Mouse (Mus musculus) spleen, postnatal 14 days (tissue): Measurements from ENCODE around the gene Amotl1.
"Not testable (repeated sequence)": the region's sequence is repeated elsewhere in the genome, so short reads cannot be mapped to it uniquely, and the experiment has no call there.

Experiments used
- DNase-seq, 2 experiments: peaks; one replicate each; pipeline ENCODE4 v3.0.0; 2021 to 2022; ENCODE audit warnings: low spot score in 2 of 2

Amotl1 gene

GRCm38 (mm10) chr9:14603475-14603874, 41.4 kb downstream of the Amotl1 start:
- no peak for DNase-seq

- no peak for DNase-seq
Measured at GRCm38 (mm10) chr9:14599799-14600198, 45.1 kb downstream of the Amotl1 start.

GRCm38 (mm10) chr9:14598157-14598556, 46.7 kb downstream of the Amotl1 start:
- DNase-seq: no peak

- no peak for DNase-seq
Measured at GRCm38 (mm10) chr9:14597429-14597828, 47.4 kb downstream of the Amotl1 start.

- DNase-seq: no peak
Measured at GRCm38 (mm10) chr9:14596858-14597257, 48.0 kb downstream of the Amotl1 start.

GRCm38 (mm10) chr9:14596427-14596826, 48.4 kb downstream of the Amotl1 start:
- no peak for DNase-seq

GRCm38 (mm10) chr9:14595893-14596292, 49.0 kb downstream of the Amotl1 start:
- DNase-seq: no peak

GRCm38 (mm10) chr9:14593880-14594279, 51.0 kb downstream of the Amotl1 start:
- DNase-seq: no peak

- no peak for DNase-seq
Measured at GRCm38 (mm10) chr9:14590666-14591065, 54.2 kb downstream of the Amotl1 start.

GRCm38 (mm10) chr9:14588690-14589089, 56.2 kb downstream of the Amotl1 start:
- no peak for DNase-seq

GRCm38 (mm10) chr9:14585702-14586101, 59.2 kb downstream of the Amotl1 start:
- no peak for DNase-seq

- DNase-seq: no peak
Measured at GRCm38 (mm10) chr9:14578960-14579359, 65.9 kb downstream of the Amotl1 start.

- not testable (repeated sequence) for DNase-seq
Measured at GRCm38 (mm10) chr9:14576359-14576758, 68.5 kb downstream of the Amotl1 start.

- no peak for DNase-seq
Measured at GRCm38 (mm10) chr9:14574760-14575399, 70.0 kb downstream of the Amotl1 start.

GRCm38 (mm10) chr9:14569175-14569975, 75.5 kb downstream of the Amotl1 start:
- DNase-seq: no peak

- DNase-seq: no peak
Measured at GRCm38 (mm10) chr9:14568487-14568886, 76.4 kb downstream of the Amotl1 start.

GRCm38 (mm10) chr9:14564486-14564885, 80.4 kb downstream of the Amotl1 start:
- no peak for DNase-seq

- no peak for DNase-seq
Measured at GRCm38 (mm10) chr9:14563351-14563750, 81.5 kb downstream of the Amotl1 start.

GRCm38 (mm10) chr9:14560545-14560944, 84.3 kb downstream of the Amotl1 start:
- no peak for DNase-seq

GRCm38 (mm10) chr9:14559996-14560395, 84.9 kb downstream of the Amotl1 start:
- DNase-seq: no peak

- DNase-seq: no peak
Measured at GRCm38 (mm10) chr9:14559430-14559829, 85.4 kb downstream of the Amotl1 start.

GRCm38 (mm10) chr9:14558332-14558731, 86.5 kb downstream of the Amotl1 start:
- no peak for DNase-seq

- no peak for DNase-seq
Measured at GRCm38 (mm10) chr9:14548366-14548761, 96.5 kb downstream of the Amotl1 start.
